Mouse (Mus musculus) megakaryocyte, adult 5-6 weeks (primary cell): Measurements from ENCODE around the gene Glg1. TPM values are rescaled to one million over a fixed set of nuclear protein-coding genes. Genes with fewer than 3 reads are reported as not detected.
"Not testable (repeated sequence)": the region's sequence is repeated elsewhere in the genome, so short reads cannot be mapped to it uniquely, and the experiment has no call there.

Source experiments
- ATAC-seq: 2 replicates; pipeline ENCODE4 v1.8.0; 2016; ENCODE audit warnings: mild to moderate bottlenecking, inconsistent platforms; ENCODE audit not compliant: poor library complexity, severe bottlenecking
- total RNA-seq, 2 experiments: library from RNA; stranded (forward) in 1 of 2; stranded (reverse) in 1 of 2; fragments of 153-499, 151-499 nt in 1 of 2; fragments of 221-1000, 200-1000 nt in 1 of 2; gene quantifications; 2 replicates each; pipeline versions ENCODE4 v1.2.3 to v1.2.4; 2015 to 2017

The Glg1 gene
- total RNA-seq, 2 experiments from 2014 or later, result 55.9 to 56.4 TPM

- ATAC-seq, result no peak
Observed at GRCm38 (mm10) chr8:111252487-111253112, 6.4 kb downstream of the Glg1 start.

GRCm38 (mm10) chr8:111250111-111250510, 8.9 kb downstream of the Glg1 start:
- no peak for ATAC-seq

- no peak for ATAC-seq
Observed at GRCm38 (mm10) chr8:111248136-111248535, 10.9 kb downstream of the Glg1 start.

- ATAC-seq, result not testable (repeated sequence)
Observed at GRCm38 (mm10) chr8:111246864-111247263, 12.2 kb downstream of the Glg1 start.

- no peak for ATAC-seq
Observed at GRCm38 (mm10) chr8:111246287-111246830, 12.7 kb downstream of the Glg1 start.

- no peak for ATAC-seq
Observed at GRCm38 (mm10) chr8:111237301-111237700, 21.7 kb downstream of the Glg1 start.

GRCm38 (mm10) chr8:111233730-111234129, 25.3 kb downstream of the Glg1 start:
- ATAC-seq, result no peak

- ATAC-seq, result no peak
Observed at GRCm38 (mm10) chr8:111224153-111224552, 34.9 kb downstream of the Glg1 start.

- no peak for ATAC-seq
Observed at GRCm38 (mm10) chr8:111218107-111218506, 40.9 kb downstream of the Glg1 start.

- no peak for ATAC-seq
Observed at GRCm38 (mm10) chr8:111213406-111213805, 45.6 kb downstream of the Glg1 start.

- no peak for ATAC-seq
Observed at GRCm38 (mm10) chr8:111211180-111211579, 47.8 kb downstream of the Glg1 start.

- no peak for ATAC-seq
Observed at GRCm38 (mm10) chr8:111209874-111210273, 49.1 kb downstream of the Glg1 start.

- ATAC-seq, result no peak
Observed at GRCm38 (mm10) chr8:111206321-111206720, 52.7 kb downstream of the Glg1 start.

GRCm38 (mm10) chr8:111205033-111205432, 54.0 kb downstream of the Glg1 start:
- ATAC-seq, result no peak

- no peak for ATAC-seq
Observed at GRCm38 (mm10) chr8:111203341-111203740, 55.7 kb downstream of the Glg1 start.

- no peak for ATAC-seq
Observed at GRCm38 (mm10) chr8:111197966-111198365, 61.0 kb downstream of the Glg1 start.

GRCm38 (mm10) chr8:111196181-111196580, 62.8 kb downstream of the Glg1 start:
- ATAC-seq, result no peak

- no peak for ATAC-seq
Observed at GRCm38 (mm10) chr8:111188594-111189211, 70.3 kb downstream of the Glg1 start.

GRCm38 (mm10) chr8:111187470-111187869, 71.5 kb downstream of the Glg1 start:
- ATAC-seq, result no peak

GRCm38 (mm10) chr8:111185472-111185947, 73.5 kb downstream of the Glg1 start:
- no peak for ATAC-seq

- no peak for ATAC-seq
Observed at GRCm38 (mm10) chr8:111171661-111172060, 87.4 kb downstream of the Glg1 start.

- peak; percentile 67 for ATAC-seq
Observed at GRCm38 (mm10) chr8:111157617-111158016, 101.4 kb downstream of the Glg1 start.
